ENCODE assay signal across 8 mouse cellular contexts in genomic region chr11:116021328-116022220, GRCm38 (mm10). TPM values are rescaled to one million over a fixed set of nuclear protein-coding genes. Genes with fewer than 3 reads are reported as not detected.
DNase-seq lines count a peak whose midpoint lies in the region; ATAC-seq lines count a peak whose summit lies in the region.

No protein-coding gene starts in this region.

- H3K4me3 ChIP-seq in forebrain, embryonic 14.5 days (ENCODE audit: low read depth, low read length): peak overlapping the region; percentile 7; the same call in 1 of the 2 replicates
- peak overlapping the region; percentile 19; the same call in 1 of the 2 replicates for H3K4me3 ChIP-seq in liver, embryonic 16.5 days (ENCODE audit: low read depth, low read length)

- DNase-seq in embryo, embryonic 10 days (ENCODE audit: low spot score): peak; percentile 25
- no peak for DNase-seq in embryo, embryonic 11 days
- peak; percentile 69 for DNase-seq in 3T3-L1 (ENCODE audit: low read depth, low spot score)
- DNase-seq in forebrain, embryonic 14.5 days (ENCODE audit: low spot score): no peak
- DNase-seq in spleen, postnatal 4 days (ENCODE audit: low spot score in 2 of 2): no peak
- no peak for DNase-seq in right cerebral cortex, postnatal 10 days (ENCODE audit: low spot score in 2 of 2)
- DNase-seq in spleen, adult 12 weeks (ENCODE audit: low spot score): no peak

- H3K4me1 ChIP-seq in forebrain, embryonic 14.5 days (ENCODE audit: control insufficient read depth, insufficient read depth, low read length): peaks cover 7% of the 10 kb centered on the region; the same call in 1 of the 2 replicates
- H3K4me1 ChIP-seq in liver, embryonic 16.5 days (ENCODE audit: control insufficient read depth, low read depth, low read length): peaks cover 13% of the 10 kb centered on the region

- no peak overlapping the region for H3K9ac ChIP-seq in forebrain, embryonic 14.5 days (ENCODE audit: low read length)
- H3K9ac ChIP-seq in liver, embryonic 16.5 days (ENCODE audit: low read depth, low read length): no peak overlapping the region

- 77% methylated on average over 6 of the region's 6 CpGs for WGBS in forebrain, embryonic 14.5 days
- 59% methylated on average over 6 of the region's 6 CpGs for WGBS in liver, embryonic 16.5 days (ENCODE audit: insufficient replicate concordance)

- H3K9me3 ChIP-seq in forebrain, embryonic 14.5 days (replicated peaks; ENCODE audit: control insufficient read depth, low read length): no peaks in the 10 kb centered on the region
- H3K9me3 ChIP-seq in liver, embryonic 16.5 days (replicated peaks; ENCODE audit: control insufficient read depth, low read length): no peaks in the 10 kb centered on the region

- no peaks in the 10 kb centered on the region for H3K27me3 ChIP-seq in forebrain, embryonic 14.5 days (replicated peaks; ENCODE audit: control insufficient read depth, insufficient read depth, low read length)
- H3K27me3 ChIP-seq in liver, embryonic 16.5 days (ENCODE audit: control insufficient read depth, insufficient read depth, low read depth, low read length): no peaks in the 10 kb centered on the region

- ATAC-seq in forebrain, embryonic 14.5 days: no peak
- ATAC-seq in liver, embryonic 16.5 days (ENCODE audit: low read depth): no peak

- no peak overlapping the region for H3K27ac ChIP-seq in forebrain, embryonic 14.5 days (ENCODE audit: low read depth, low read length)
- H3K27ac ChIP-seq in liver, embryonic 16.5 days (ENCODE audit: low read length): peak overlapping the region; percentile 12; the same call in 1 of the 2 replicates

- peaks cover 24% of the 10 kb centered on the region; the same call in 1 of the 2 replicates for H3K36me3 ChIP-seq in forebrain, embryonic 14.5 days (ENCODE audit: control insufficient read depth, insufficient read depth, low read length)
- H3K36me3 ChIP-seq in liver, embryonic 16.5 days (ENCODE audit: control insufficient read depth, insufficient read depth): peaks cover 13% of the 10 kb centered on the region

- H3K4me2 ChIP-seq in forebrain, embryonic 14.5 days (ENCODE audit: low read length): peak overlapping the region; percentile 66
- H3K4me2 ChIP-seq in liver, embryonic 16.5 days (ENCODE audit: low read depth, low read length): no peak overlapping the region

RNA-seq across cellular contexts. Expression of gene H3f3b, which starts 6.2 kb away (rescaled TPM):
- polyA plus RNA-seq in forebrain, embryonic 14.5 days (2014; fragmentation: Nextera tagmentation; extraction: Ambion mirVana): 2,620 and 3,081 TPM in 2 replicates
- 527 and 601 TPM in 2 replicates for polyA plus RNA-seq in liver, embryonic 16.5 days (2015; fragmentation: Nextera tagmentation; extraction: Ambion mirVana)

RNA-seq across cellular contexts. Expression of gene Unk, which starts 8.5 kb away (rescaled TPM):
- 23.4 and 24.9 TPM in 2 replicates for polyA plus RNA-seq in forebrain, embryonic 14.5 days (2014; fragmentation: Nextera tagmentation; extraction: Ambion mirVana)
- polyA plus RNA-seq in liver, embryonic 16.5 days (2015; fragmentation: Nextera tagmentation; extraction: Ambion mirVana): 8.8 and 10.8 TPM in 2 replicates

RNA-seq across cellular contexts. Expression of gene Galk1, which starts 9.1 kb away (rescaled TPM):
- 53.9 and 59.5 TPM in 2 replicates for polyA plus RNA-seq in forebrain, embryonic 14.5 days (2014; fragmentation: Nextera tagmentation; extraction: Ambion mirVana)
- polyA plus RNA-seq in liver, embryonic 16.5 days (2015; fragmentation: Nextera tagmentation; extraction: Ambion mirVana): 180 and 192 TPM in 2 replicates

RNA-seq across cellular contexts. Expression of gene Itgb4, which starts 47.1 kb away (rescaled TPM):
- polyA plus RNA-seq in forebrain, embryonic 14.5 days (2014; fragmentation: Nextera tagmentation; extraction: Ambion mirVana): 0.48 and 0.62 TPM in 2 replicates
- polyA plus RNA-seq in liver, embryonic 16.5 days (2015; fragmentation: Nextera tagmentation; extraction: Ambion mirVana): 0.14 and 0.40 TPM in 2 replicates

RNA-seq across cellular contexts. Expression of gene Unc13d, which starts 56.2 kb away (rescaled TPM):
- polyA plus RNA-seq in forebrain, embryonic 14.5 days (2014; fragmentation: Nextera tagmentation; extraction: Ambion mirVana): 0.19 and 0.62 TPM in 2 replicates
- 17.8 and 20.4 TPM in 2 replicates for polyA plus RNA-seq in liver, embryonic 16.5 days (2015; fragmentation: Nextera tagmentation; extraction: Ambion mirVana)

Comparison
In these comparisons a context has a peak if more than half of its experiments do, and no peak if none do; other contexts are left out.
1. DNase-seq: peak in embryo, embryonic 10 days (single experiment) and 3T3-L1 (single experiment); none in embryo, embryonic 11 days (single experiment), forebrain, embryonic 14.5 days (single experiment), spleen, postnatal 4 days (0 of 2), right cerebral cortex, postnatal 10 days (0 of 2) and spleen, adult 12 weeks (single experiment).